Mouse (Mus musculus) forebrain, embryonic 12.5 days (tissue): Measurements from ENCODE around the gene Cyb5r4. TPM values are rescaled to one million over a fixed set of nuclear protein-coding genes. Genes with fewer than 3 reads are reported as not detected.

Source experiments
- ATAC-seq: fragments of 200-750 bp; cut with Nextera tagmentation; 2 replicates; pipeline ENCODE4 v1.8.0; 2017; ENCODE audit warnings: moderate TSS enrichment; ENCODE audit not compliant: low FRiP score
- H3K27ac ChIP-seq: fragments of 300-500 bp; sonication (generic); 2 replicates; pipeline ENCODE4 v1.5.1; 2016; ENCODE audit warnings: mild to moderate bottlenecking
- H3K27me3 ChIP-seq: fragments of 300-500 bp; sonication (generic); 2 replicates; pipeline ENCODE4 v1.6.1; 2016; ENCODE audit warnings: mild to moderate bottlenecking
- H3K36me3 ChIP-seq: fragments of 300-500 bp; sonication (generic); replicated peaks from 2 replicates; pipeline ENCODE4 v1.6.1; 2016; ENCODE audit warnings: mild to moderate bottlenecking
- H3K4me1 ChIP-seq: fragments of 300-500 bp; sonication (generic); 2 replicates; pipeline ENCODE4 v1.6.1; 2016
- H3K4me2 ChIP-seq: fragments of 300-500 bp; sonication (generic); 2 replicates; pipeline ENCODE4 v1.6.1; 2016; ENCODE audit warnings: mild to moderate bottlenecking, moderate library complexity
- H3K4me3 ChIP-seq: fragments of 300-500 bp; sonication (generic); replicated peaks from 2 replicates; pipeline ENCODE4 v1.5.1; 2016; ENCODE audit warnings: mild to moderate bottlenecking
- H3K9ac ChIP-seq: fragments of 300-500 bp; sonication (generic); 2 replicates; pipeline ENCODE4 v1.6.1; 2016; ENCODE audit warnings: mild to moderate bottlenecking
- H3K9me3 ChIP-seq: fragments of 300-500 bp; sonication (generic); 2 replicates; pipeline ENCODE4 v1.6.1; 2016
- WGBS: fragments of 180-500 bp; shearing (Covaris S2); methylation state at CpG from one replicate; pipeline ENCODE4 v1.1.7; 2016; 5-methylcytosine and 5-hydroxymethylcytosine counted together
- polyA plus RNA-seq: library from polyadenylated mRNA; unstranded; fragments of >200 nt; fragmentation: Nextera tagmentation; extraction: Ambion mirVana; gene quantifications from 2 replicates; pipeline ENCODE4 v1.2.1, GENCODE M21; 2016

Gene Cyb5r4
- polyA plus RNA-seq, 1 experiment from 2014 or later, result 105 TPM

- 61% methylated on average over 3 of the region's 3 CpGs for WGBS
- no peak overlapping the region for H3K4me3 ChIP-seq
- no peak overlapping the region for H3K9ac ChIP-seq
- no peaks in the 10 kb centered on the region for H3K27me3 ChIP-seq
- no peaks in the 10 kb centered on the region for H3K4me1 ChIP-seq
- H3K36me3 ChIP-seq, result no peaks in the 10 kb centered on the region
- H3K27ac ChIP-seq, result no peak overlapping the region
- no peak overlapping the region for H3K4me2 ChIP-seq
- no peak for ATAC-seq
- H3K9me3 ChIP-seq, result no peaks in the 10 kb centered on the region
These were observed 24.6 kb upstream of the Cyb5r4 start for GRCm38 (mm10) chr9:86997046-86997691.

GRCm38 (mm10) chr9:86999956-87000582, 21.7 kb upstream of the Cyb5r4 start:
- H3K9me3 ChIP-seq, result no peaks in the 10 kb centered on the region
- H3K36me3 ChIP-seq, result no peaks in the 10 kb centered on the region
- H3K4me1 ChIP-seq, result no peaks in the 10 kb centered on the region
- no peak overlapping the region for H3K4me3 ChIP-seq
- WGBS, result 78% methylated on average over 2 of the region's 2 CpGs
- no peak overlapping the region for H3K4me2 ChIP-seq
- H3K9ac ChIP-seq, result no peak overlapping the region
- H3K27ac ChIP-seq, result no peak overlapping the region
- no peak for ATAC-seq
- no peaks in the 10 kb centered on the region for H3K27me3 ChIP-seq

- Histone ChIP-seq H3K27me3 (no peaks in the 10 kb centered on the region), H3K9me3 (no peaks in the 10 kb centered on the region), H3K4me3 (no peak overlapping the region), H3K9ac (no peak overlapping the region), H3K4me1 (no peaks in the 10 kb centered on the region), H3K36me3 (no peaks in the 10 kb centered on the region), H3K27ac (no peak overlapping the region), H3K4me2 (no peak overlapping the region)
- no peak for ATAC-seq
- 77% methylated on average over 6 of the region's 6 CpGs for WGBS
These were observed 16.9 kb upstream of the Cyb5r4 start for GRCm38 (mm10) chr9:87004701-87005434.

GRCm38 (mm10) chr9:87005435-87005779, 16.4 kb upstream of the Cyb5r4 start:
- no peaks in the 10 kb centered on the region for H3K4me1 ChIP-seq
- 0 out of 2 replicates have a peak, but pooled peaks cover 1% of the 10 kb centered on the region for H3K27me3 ChIP-seq
- H3K4me3 ChIP-seq, result no peak overlapping the region
- H3K36me3 ChIP-seq, result no peaks in the 10 kb centered on the region
- no peak for ATAC-seq
- no peaks in the 10 kb centered on the region for H3K9me3 ChIP-seq
- no peak overlapping the region for H3K4me2 ChIP-seq
- no peak overlapping the region for H3K27ac ChIP-seq
- 70% methylated on average over 5 of the region's 5 CpGs for WGBS
- no peak overlapping the region for H3K9ac ChIP-seq

- Histone ChIP-seq H3K27ac (no peak overlapping the region), H3K9me3 (no peaks in the 10 kb centered on the region), H3K9ac (no peak overlapping the region), H3K27me3 (peaks cover 12% of the 10 kb centered on the region; the same call in 1 of the 2 replicates), H3K36me3 (no peaks in the 10 kb centered on the region), H3K4me2 (no peak overlapping the region), H3K4me1 (no peaks in the 10 kb centered on the region), H3K4me3 (no peak overlapping the region)
- WGBS, result 66% methylated on average over 6 of the region's 6 CpGs
- no peak; the same call in 1 of the 2 replicates for ATAC-seq
These were observed 13.3 kb upstream of the Cyb5r4 start for GRCm38 (mm10) chr9:87008507-87008906.

- H3K4me1 ChIP-seq, result no peaks in the 10 kb centered on the region
- H3K9ac ChIP-seq, result no peak overlapping the region
- no peak overlapping the region for H3K27ac ChIP-seq
- no peak overlapping the region for H3K4me3 ChIP-seq
- WGBS, result 45% methylated on average over 1 of the region's 1 CpGs
- no peak overlapping the region for H3K4me2 ChIP-seq
- no peaks in the 10 kb centered on the region for H3K9me3 ChIP-seq
- H3K36me3 ChIP-seq, result no peaks in the 10 kb centered on the region
- H3K27me3 ChIP-seq, result peaks cover 14% of the 10 kb centered on the region
- no peak; the same call in 1 of the 2 replicates for ATAC-seq
These were observed 12.9 kb upstream of the Cyb5r4 start for GRCm38 (mm10) chr9:87008919-87009318.

- H3K27me3 ChIP-seq, result peaks cover 39% of the 10 kb centered on the region
- H3K9me3 ChIP-seq, result no peaks in the 10 kb centered on the region
- peak; percentile 79 for ATAC-seq
- H3K36me3 ChIP-seq, result no peaks in the 10 kb centered on the region
- no peak within 1 kb of the TSS for H3K27ac ChIP-seq
- peaks cover 9% of the 10 kb centered on the region for H3K4me1 ChIP-seq
- H3K9ac ChIP-seq, result peak within 1 kb of the TSS; percentile 65
- peak within 1 kb of the TSS; percentile 60 for H3K4me3 ChIP-seq
- peak within 1 kb of the TSS; percentile 94 for H3K4me2 ChIP-seq
- WGBS, result under 1% methylated on average over 71 of the region's 71 CpGs
These were observed 6.4 kb upstream of the Cyb5r4 start, which contains the start of gene Ripply2 for GRCm38 (mm10) chr9:87015288-87015937. Ripply2 (plus strand) TSS chr9:87015537.

GRCm38 (mm10) chr9:87015938-87016294, 5.9 kb upstream of the Cyb5r4 start:
- H3K4me3 ChIP-seq, result peak overlapping the region; percentile 60
- peak; percentile 60 for ATAC-seq
- H3K27me3 ChIP-seq, result peaks cover 38% of the 10 kb centered on the region
- peaks cover 9% of the 10 kb centered on the region for H3K4me1 ChIP-seq
- no peaks in the 10 kb centered on the region for H3K9me3 ChIP-seq
- H3K9ac ChIP-seq, result peak overlapping the region; percentile 65
- whole genome bisulfite sequencing, result 6% methylated on average over 10 of the region's 10 CpGs
- H3K27ac ChIP-seq, result no peak overlapping the region
- H3K36me3 ChIP-seq, result no peaks in the 10 kb centered on the region
- H3K4me2 ChIP-seq, result peak overlapping the region; percentile 94

GRCm38 (mm10) chr9:87025764-87026163, 4.0 kb downstream of the Cyb5r4 start:
- H3K9ac ChIP-seq, result no peak overlapping the region
- no peak overlapping the region for H3K27ac ChIP-seq
- no peaks in the 10 kb centered on the region for H3K9me3 ChIP-seq
- no peak overlapping the region for H3K4me2 ChIP-seq
- H3K36me3 ChIP-seq, result no peaks in the 10 kb centered on the region; the same call in 1 of the 2 replicates
- H3K27me3 ChIP-seq, result no peaks in the 10 kb centered on the region
- ATAC-seq, result no peak
- peaks cover 13% of the 10 kb centered on the region for H3K4me1 ChIP-seq
- H3K4me3 ChIP-seq, result no peak overlapping the region
- WGBS, result 86% methylated on average over 6 of the region's 6 CpGs

- Histone ChIP-seq H3K9me3 (no peaks in the 10 kb centered on the region), H3K4me2 (no peak overlapping the region), H3K27me3 (no peaks in the 10 kb centered on the region), H3K9ac (no peak overlapping the region), H3K36me3 (peaks cover 5% of the 10 kb centered on the region; the same call in 1 of the 2 replicates), H3K4me1 (peaks cover 11% of the 10 kb centered on the region), H3K27ac (no peak overlapping the region), H3K4me3 (no peak overlapping the region)
- 46% methylated on average over 8 of the region's 8 CpGs for WGBS
- peak; percentile 59; the same call in 1 of the 2 replicates for ATAC-seq
These were observed 5.7 kb downstream of the Cyb5r4 start for GRCm38 (mm10) chr9:87027423-87028084.

- Histone ChIP-seq H3K27me3 (no peaks in the 10 kb centered on the region), H3K4me3 (no peak overlapping the region), H3K4me1 (no peaks in the 10 kb centered on the region), H3K9me3 (no peaks in the 10 kb centered on the region), H3K27ac (no peak overlapping the region), H3K9ac (no peak overlapping the region), H3K4me2 (no peak overlapping the region), H3K36me3 (peaks cover 18% of the 10 kb centered on the region; the same call in 1 of the 2 replicates)
- 93% methylated on average over 4 of the region's 4 CpGs for whole genome bisulfite sequencing
- no peak for ATAC-seq
These were observed 10.4 kb downstream of the Cyb5r4 start for GRCm38 (mm10) chr9:87032196-87032595.
